Mouse (Mus musculus) olfactory bulb, adult 2 months (tissue): ENCODE measurements around the gene Cldn18.

Experiments
- CTCF ChIP-seq: fragments of 200-500 bp; IDR thresholded peaks from 2 replicates; pipeline ENCODE4 v1.5.1; 2012; ENCODE audit warnings: low read depth, mild to moderate bottlenecking, low read length, moderate library complexity; ENCODE audit not compliant: insufficient read depth
- POLR2A ChIP-seq: fragments of 200-500 bp; IDR thresholded peaks from 2 replicates; pipeline ENCODE4 v1.6.1; 2012; ENCODE audit warnings: mild to moderate bottlenecking, low read depth, low read length, moderate library complexity; ENCODE audit not compliant: insufficient read depth

GRCm38 (mm10) chr9:99703711-99704110 lies 13.4 kb downstream of the Cldn18 start:
- TF ChIP-seq POLR2A, result no peak
- TF ChIP-seq CTCF, result no peak
